Mouse (Mus musculus) forebrain, embryonic 15.5 days (tissue): ENCODE data around the gene Nln. TPM values are rescaled to one million over a fixed set of nuclear protein-coding genes. Genes with fewer than 3 reads are reported as not detected.

Source experiments
- ATAC-seq: fragments of 200-750 bp; cut with Nextera tagmentation; replicated peaks from 2 replicates; pipeline ENCODE4 v1.8.0; 2017; ENCODE audit warnings: mild to moderate bottlenecking, moderate TSS enrichment, moderate library complexity
- H3K27ac ChIP-seq: fragments of 300-500 bp; sonication (generic); replicated peaks from 2 replicates; pipeline ENCODE4 v1.5.1; 2015; ENCODE audit warnings: mild to moderate bottlenecking, inconsistent platforms
- H3K27me3 ChIP-seq: fragments of 300-500 bp; sonication (generic); 2 replicates; pipeline ENCODE4 v1.6.1; 2015; ENCODE audit warnings: inconsistent platforms
- H3K36me3 ChIP-seq: fragments of 300-500 bp; sonication (generic); 2 replicates; pipeline ENCODE4 v1.6.1; 2015; ENCODE audit warnings: mild to moderate bottlenecking, inconsistent platforms
- H3K4me1 ChIP-seq: fragments of 300-500 bp; sonication (generic); 2 replicates; pipeline ENCODE4 v1.6.1; 2015; ENCODE audit warnings: inconsistent platforms
- H3K4me2 ChIP-seq: fragments of 300-500 bp; sonication (generic); replicated peaks from 2 replicates; pipeline ENCODE4 v1.6.1; 2015; ENCODE audit warnings: mild to moderate bottlenecking, inconsistent platforms
- H3K4me3 ChIP-seq: fragments of 300-500 bp; sonication (generic); 2 replicates; pipeline ENCODE4 v1.5.1; 2015; ENCODE audit warnings: mild to moderate bottlenecking, inconsistent platforms
- H3K9ac ChIP-seq: fragments of 300-500 bp; sonication (generic); replicated peaks from 2 replicates; pipeline ENCODE4 v1.6.1; 2015; ENCODE audit warnings: mild to moderate bottlenecking, inconsistent platforms
- H3K9me3 ChIP-seq: fragments of 300-500 bp; sonication (generic); 2 replicates; pipeline ENCODE4 v1.6.1; 2016; ENCODE audit warnings: inconsistent platforms
- WGBS: fragments of 180-500 bp; shearing (Covaris S2); methylation state at CpG from one replicate; pipeline ENCODE4 v1.1.7; 2015; ENCODE audit warnings: mixed read lengths; 5-methylcytosine and 5-hydroxymethylcytosine counted together
- polyA plus RNA-seq: library from polyadenylated mRNA; unstranded; fragments of >200 nt; fragmentation: Nextera tagmentation; extraction: Ambion mirVana; gene quantifications from 2 replicates; pipeline ENCODE4 v1.2.1, GENCODE M21; 2015

Nln gene
- polyA plus RNA-seq, 1 experiment from 2014 or later: 38.1 TPM

GRCm38 (mm10) chr13:104005231-104005845 is 104.1 kb downstream of the Nln start:
- Histone ChIP-seq H3K9me3 (no peaks in the 10 kb centered on the region), H3K9ac (no peak overlapping the region), H3K36me3 (no peaks in the 10 kb centered on the region), H3K4me1 (no peaks in the 10 kb centered on the region), H3K4me3 (no peak overlapping the region), H3K27ac (no peak overlapping the region), H3K27me3 (no peaks in the 10 kb centered on the region), H3K4me2 (no peak overlapping the region)
- ATAC-seq: no peak
- WGBS: 92% methylated on average over 6 of the region's 6 CpGs

- Histone ChIP-seq H3K4me3 (no peak overlapping the region), H3K36me3 (no peaks in the 10 kb centered on the region), H3K27ac (no peak overlapping the region), H3K27me3 (no peaks in the 10 kb centered on the region), H3K4me2 (no peak overlapping the region), H3K9ac (no peak overlapping the region), H3K4me1 (no peaks in the 10 kb centered on the region), H3K9me3 (no peaks in the 10 kb centered on the region)
- ATAC-seq: no peak
- WGBS: 75% methylated on average over 5 of the region's 5 CpGs
Measured at GRCm38 (mm10) chr13:103994085-103994455, 115.3 kb downstream of the Nln start.

- Histone ChIP-seq H3K27me3 (no peaks in the 10 kb centered on the region), H3K4me3 (no peak overlapping the region), H3K9ac (no peak overlapping the region), H3K9me3 (no peaks in the 10 kb centered on the region), H3K4me2 (no peak overlapping the region), H3K4me1 (no peaks in the 10 kb centered on the region), H3K27ac (no peak overlapping the region), H3K36me3 (no peaks in the 10 kb centered on the region)
- 77% methylated on average over 8 of the region's 8 CpGs for WGBS
- no peak for ATAC-seq
Measured at GRCm38 (mm10) chr13:103993142-103994084, 116.0 kb downstream of the Nln start.

GRCm38 (mm10) chr13:103986660-103987059 is 122.8 kb downstream of the Nln start:
- WGBS: 70% methylated on average over 4 of the region's 4 CpGs
- Histone ChIP-seq H3K9ac (no peak overlapping the region), H3K27ac (no peak overlapping the region), H3K36me3 (no peaks in the 10 kb centered on the region), H3K4me2 (no peak overlapping the region), H3K4me1 (0 out of 2 replicates have a peak, but pooled peaks cover 4% of the 10 kb centered on the region), H3K9me3 (no peaks in the 10 kb centered on the region), H3K27me3 (no peaks in the 10 kb centered on the region), H3K4me3 (no peak overlapping the region)
- no peak for ATAC-seq

- 80% methylated on average over 20 of the region's 20 CpGs for WGBS
- no peak overlapping the region for H3K9ac ChIP-seq
Measured at GRCm38 (mm10) chr13:103985510-103986278, 123.7 kb downstream of the Nln start.

GRCm38 (mm10) chr13:103982376-103982775 is 127.0 kb downstream of the Nln start:
- no peak overlapping the region for H3K9ac ChIP-seq
- H3K4me3 ChIP-seq: no peak overlapping the region
- no peak for ATAC-seq
- 0 out of 2 replicates have a peak, but pooled peaks cover 4% of the 10 kb centered on the region for H3K4me1 ChIP-seq
- no peaks in the 10 kb centered on the region for H3K36me3 ChIP-seq
- no peaks in the 10 kb centered on the region for H3K27me3 ChIP-seq
- H3K27ac ChIP-seq: no peak overlapping the region
- WGBS: 96% methylated on average over 3 of the region's 3 CpGs
- H3K9me3 ChIP-seq: no peaks in the 10 kb centered on the region
- no peak overlapping the region for H3K4me2 ChIP-seq

More at GRCm38 (mm10) chr13:103985510-103986278, 123.7 kb downstream of the Nln start:
- no peak overlapping the region for H3K4me2 ChIP-seq
- no peak overlapping the region for H3K4me3 ChIP-seq
- H3K4me1 ChIP-seq: 0 out of 2 replicates have a peak, but pooled peaks cover 4% of the 10 kb centered on the region
- ATAC-seq: no peak
- no peaks in the 10 kb centered on the region for H3K27me3 ChIP-seq
- no peaks in the 10 kb centered on the region for H3K9me3 ChIP-seq
- H3K27ac ChIP-seq: no peak overlapping the region
- H3K36me3 ChIP-seq: no peaks in the 10 kb centered on the region

GRCm38 (mm10) chr13:103980414-103980813 is 129.0 kb downstream of the Nln start:
- Histone ChIP-seq H3K36me3 (no peaks in the 10 kb centered on the region), H3K9me3 (no peaks in the 10 kb centered on the region), H3K4me1 (no peaks in the 10 kb centered on the region), H3K9ac (no peak overlapping the region), H3K27ac (no peak overlapping the region), H3K4me2 (no peak overlapping the region), H3K4me3 (no peak overlapping the region), H3K27me3 (no peaks in the 10 kb centered on the region)
- no peak for ATAC-seq
- 91% methylated on average over 5 of the region's 5 CpGs for WGBS

GRCm38 (mm10) chr13:103978286-103978866 is 131.0 kb downstream of the Nln start:
- WGBS: 59% methylated on average over 5 of the region's 5 CpGs
- no peak for ATAC-seq
- no peaks in the 10 kb centered on the region for H3K4me1 ChIP-seq
- no peak overlapping the region for H3K4me3 ChIP-seq
- no peaks in the 10 kb centered on the region for H3K36me3 ChIP-seq
- no peaks in the 10 kb centered on the region for H3K9me3 ChIP-seq
- H3K4me2 ChIP-seq: no peak overlapping the region
- H3K27ac ChIP-seq: no peak overlapping the region
- H3K9ac ChIP-seq: no peak overlapping the region
- no peaks in the 10 kb centered on the region for H3K27me3 ChIP-seq

GRCm38 (mm10) chr13:103977844-103978243 is 131.6 kb downstream of the Nln start:
- no peaks in the 10 kb centered on the region for H3K27me3 ChIP-seq
- 77% methylated on average over 6 of the region's 6 CpGs for WGBS
- no peaks in the 10 kb centered on the region for H3K36me3 ChIP-seq
- no peak overlapping the region for H3K4me3 ChIP-seq
- H3K4me1 ChIP-seq: no peaks in the 10 kb centered on the region
- no peak overlapping the region for H3K27ac ChIP-seq
- no peak overlapping the region for H3K9ac ChIP-seq
- H3K4me2 ChIP-seq: no peak overlapping the region
- no peak for ATAC-seq
- no peaks in the 10 kb centered on the region for H3K9me3 ChIP-seq

GRCm38 (mm10) chr13:103976181-103976724 is 133.2 kb downstream of the Nln start:
- Histone ChIP-seq H3K4me1 (no peaks in the 10 kb centered on the region), H3K4me2 (no peak overlapping the region), H3K9ac (no peak overlapping the region), H3K36me3 (no peaks in the 10 kb centered on the region), H3K4me3 (no peak overlapping the region), H3K9me3 (no peaks in the 10 kb centered on the region), H3K27me3 (no peaks in the 10 kb centered on the region), H3K27ac (no peak overlapping the region)
- WGBS: 77% methylated on average over 4 of the region's 4 CpGs
- ATAC-seq: no peak

- 89% methylated on average over 10 of the region's 10 CpGs for WGBS
- H3K36me3 ChIP-seq: no peaks in the 10 kb centered on the region
Measured at GRCm38 (mm10) chr13:103975101-103975500, 134.3 kb downstream of the Nln start.

More at GRCm38 (mm10) chr13:103975101-103975500, 134.3 kb downstream of the Nln start:
- H3K27me3 ChIP-seq: no peaks in the 10 kb centered on the region
- ATAC-seq: no peak
- 0 out of 2 replicates have a peak, but pooled peaks cover under 1% of the 10 kb centered on the region for H3K4me1 ChIP-seq
- no peak overlapping the region for H3K9ac ChIP-seq
- H3K4me3 ChIP-seq: no peak overlapping the region
- no peak overlapping the region for H3K4me2 ChIP-seq
- H3K9me3 ChIP-seq: no peaks in the 10 kb centered on the region
- H3K27ac ChIP-seq: no peak overlapping the region
